Mouse (Mus musculus) MEL (cell line): ENCODE data around the gene Speer4e.
"Not testable (repeated sequence)": the region's sequence is repeated elsewhere in the genome, so short reads cannot be mapped to it uniquely, and the experiment has no call there.

Source experiments
- CTCF ChIP-seq, 3 experiments: IDR thresholded peaks in 2 of 3; conservative IDR thresholded peaks in 1 of 3; 2 replicates each; pipeline ENCODE4 v1.5.1; 2011 to 2012; ENCODE audit warnings: low read length in 3 of 3, low read depth in 2 of 3, mild to moderate bottlenecking in 2 of 3, improper control_type of control experiment in 1 of 3, inconsistent platforms in 1 of 3, mixed read lengths in 1 of 3, moderate library complexity in 1 of 3; ENCODE audit not compliant: control insufficient read depth in 1 of 3, insufficient read depth in 1 of 3, poor library complexity in 1 of 3, severe bottlenecking in 1 of 3
- EP300 ChIP-seq, 2 experiments: IDR thresholded peaks; 2 replicates each; pipeline ENCODE4 v1.6.1; 2011; ENCODE audit warnings: improper control_type of control experiment in 2 of 2, low read length in 2 of 2, low read depth in 1 of 2, mild to moderate bottlenecking in 1 of 2
- KAT2A ChIP-seq: conservative IDR thresholded peaks from 2 replicates; pipeline ENCODE4 v1.6.1; 2012; ENCODE audit warnings: low read depth, low read length, improper control_type of control experiment, inconsistent platforms
- MAFK ChIP-seq: IDR thresholded peaks from 2 replicates; pipeline ENCODE4 v1.6.1; 2011; ENCODE audit warnings: low read depth, mild to moderate bottlenecking, low read length, improper control_type of control experiment, borderline replicate concordance
- MYC ChIP-seq: IDR thresholded peaks from 2 replicates; pipeline ENCODE4 v1.6.1; 2011; ENCODE audit warnings: low read depth, mild to moderate bottlenecking, low read length, improper control_type of control experiment, moderate library complexity
- NELFE ChIP-seq: IDR thresholded peaks from 2 replicates; pipeline ENCODE4 v1.6.1; 2011; ENCODE audit warnings: low read depth, low read length, improper control_type of control experiment
- NRF1 ChIP-seq: IDR thresholded peaks from 2 replicates; pipeline ENCODE4 v1.6.1; 2014; ENCODE audit warnings: low read depth, mild to moderate bottlenecking, inconsistent platforms, low read length, improper control_type of control experiment, moderate library complexity; ENCODE audit not compliant: poor library complexity, insufficient read depth, severe bottlenecking
- POLR2A ChIP-seq, 2 experiments: IDR thresholded peaks; 2 replicates each; pipeline ENCODE4 v1.6.1; 2011 to 2012; ENCODE audit warnings: low read length in 2 of 2, mild to moderate bottlenecking in 2 of 2, control low read depth in 1 of 2, improper control_type of control experiment in 1 of 2, low read depth in 1 of 2, moderate library complexity in 1 of 2; ENCODE audit not compliant: control insufficient read depth in 1 of 2, insufficient read depth in 1 of 2, poor library complexity in 1 of 2
- POLR2AphosphoS2 ChIP-seq: IDR thresholded peaks from 2 replicates; pipeline ENCODE4 v1.6.1; 2011; ENCODE audit warnings: low read length, improper control_type of control experiment
- SMC3 ChIP-seq: IDR thresholded peaks from 2 replicates; pipeline ENCODE4 v1.6.1; 2011; ENCODE audit warnings: low read depth, low read length, improper control_type of control experiment
- TAL1 ChIP-seq: IDR thresholded peaks from 2 replicates; pipeline ENCODE4 v1.6.1; 2012; ENCODE audit warnings: mild to moderate bottlenecking, inconsistent platforms, low read length, moderate library complexity, mixed read lengths
- UBTF ChIP-seq: IDR thresholded peaks from 2 replicates; pipeline ENCODE4 v1.6.1; 2012; ENCODE audit warnings: low read depth, mild to moderate bottlenecking, inconsistent platforms, low read length, improper control_type of control experiment, moderate library complexity, borderline replicate concordance; ENCODE audit not compliant: insufficient read depth
- USF1 ChIP-seq: IDR thresholded peaks from 2 replicates; pipeline ENCODE4 v1.6.1; 2014; ENCODE audit warnings: low read depth, mild to moderate bottlenecking, inconsistent platforms, low read length, improper control_type of control experiment, moderate library complexity
- ZKSCAN1 ChIP-seq: IDR thresholded peaks from 2 replicates; pipeline ENCODE4 v1.6.1; 2012; ENCODE audit warnings: low read depth, mild to moderate bottlenecking, inconsistent platforms, low read length, improper control_type of control experiment, moderate library complexity

DNA sequence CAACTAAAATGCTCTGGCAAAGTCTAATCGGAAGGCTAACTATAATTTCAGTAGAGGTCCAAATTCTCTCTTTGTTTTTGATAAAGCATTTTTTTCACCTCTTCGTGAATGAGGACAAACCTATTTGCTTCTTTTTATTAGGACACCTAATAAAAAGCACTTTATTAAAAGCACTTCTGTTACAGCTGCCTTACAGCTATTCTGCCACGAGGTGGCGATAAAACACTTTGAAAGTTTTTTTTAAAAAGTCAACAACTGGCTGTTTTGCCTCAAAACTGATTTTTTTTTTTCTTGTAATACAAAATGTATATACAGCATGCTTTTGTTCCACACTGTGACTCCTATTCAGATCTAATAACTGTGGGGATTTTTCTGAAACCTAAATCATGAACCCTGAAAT lies 11.2 kb downstream of the Speer4e start:
- TF ChIP-seq TAL1; POLR2AphosphoS2; USF1; ZKSCAN1; KAT2A; EP300 (IDR thresholded peaks at IDR 0.05; ENCODE audit: low read depth in 1 of 2, low read length in 2 of 2); MAFK; NRF1; NELFE; CTCF (IDR thresholded peaks at IDR 0.05 in 2 of 3, conservative IDR thresholded peaks at IDR 0.05 in 1 of 3; ENCODE audit: control insufficient read depth in 1 of 3, insufficient read depth in 1 of 3, low read depth in 2 of 3, low read length in 3 of 3, poor library complexity in 1 of 3, severe bottlenecking in 1 of 3); SMC3; UBTF; MYC; POLR2A (IDR thresholded peaks at IDR 0.05; ENCODE audit: control insufficient read depth in 1 of 2, insufficient read depth in 1 of 2, low read depth in 1 of 2, low read length in 2 of 2, poor library complexity in 1 of 2): not testable (repeated sequence)
